Mouse (Mus musculus): ENCODE results near the gene Tex36. TPM values are rescaled to one million over a fixed set of nuclear protein-coding genes. Genes with fewer than 3 reads are reported as not detected.

The Tex36 gene
- polyA plus RNA-seq, 1 experiment, result not detected

- no peak for TF ChIP-seq CEBPB (IDR thresholded peaks at IDR 0.05; ENCODE audit: insufficient read depth, poor library complexity, severe bottlenecking)
- TF ChIP-seq POLR2A (IDR thresholded peaks at IDR 0.05; ENCODE audit: insufficient read length, low read depth), result no peak
- no peak for TF ChIP-seq MAX (IDR thresholded peaks at IDR 0.05; ENCODE audit: low read depth)
- TF ChIP-seq TCF12 (IDR thresholded peaks at IDR 0.05; ENCODE audit: insufficient read depth, poor library complexity, severe bottlenecking), result no peak
- no peak for TF ChIP-seq MYOD1 (IDR thresholded peaks at IDR 0.05; ENCODE audit: control insufficient read depth in 1 of 3, insufficient read length in 2 of 3, low read depth in 2 of 3)
- no peak for TF ChIP-seq USF1 (IDR thresholded peaks at IDR 0.05; ENCODE audit: low read depth)
- no peak for TF ChIP-seq REST (IDR thresholded peaks at IDR 0.05; ENCODE audit: insufficient read depth, insufficient read length)
- no peak for TF ChIP-seq MYOG (IDR thresholded peaks at IDR 0.05; ENCODE audit: control insufficient read depth in 1 of 3, insufficient read depth in 1 of 3, insufficient read length in 2 of 3, low read depth in 2 of 3)
- TF ChIP-seq E2F4 (IDR thresholded peaks at IDR 0.05; ENCODE audit: insufficient read depth), result no peak
- no peak for TF ChIP-seq POLR2AphosphoS2 (IDR thresholded peaks at IDR 0.05; ENCODE audit: insufficient read length, low read depth)
- no peak for TF ChIP-seq TCF3 (IDR thresholded peaks at IDR 0.05; ENCODE audit: insufficient read length, low read depth)
- TF ChIP-seq SRF (IDR thresholded peaks at IDR 0.05; ENCODE audit: control insufficient read depth, insufficient read length, low read depth), result no peak
- no peak overlapping the region for H3K4me2 ChIP-seq (ENCODE audit: low read depth)
- H3K27me3 ChIP-seq (ENCODE audit: control insufficient read depth, insufficient read depth, insufficient read length), result peaks cover 33% of the 10 kb centered on the region
- H3K79me2 ChIP-seq (ENCODE audit: control insufficient read depth, insufficient read depth), result no peaks in the 10 kb centered on the region
- no peaks in the 10 kb centered on the region for H3K36me3 ChIP-seq (ENCODE audit: control insufficient read depth, insufficient read depth)
- H3K4me3 ChIP-seq, result no peak overlapping the region
- no peak overlapping the region for H3ac ChIP-seq (ENCODE audit: control insufficient read depth, insufficient read length)
Measured at GRCm38 (mm10) chr7:133627184-133627936, 25.4 kb upstream of the Tex36 start.

DNA sequence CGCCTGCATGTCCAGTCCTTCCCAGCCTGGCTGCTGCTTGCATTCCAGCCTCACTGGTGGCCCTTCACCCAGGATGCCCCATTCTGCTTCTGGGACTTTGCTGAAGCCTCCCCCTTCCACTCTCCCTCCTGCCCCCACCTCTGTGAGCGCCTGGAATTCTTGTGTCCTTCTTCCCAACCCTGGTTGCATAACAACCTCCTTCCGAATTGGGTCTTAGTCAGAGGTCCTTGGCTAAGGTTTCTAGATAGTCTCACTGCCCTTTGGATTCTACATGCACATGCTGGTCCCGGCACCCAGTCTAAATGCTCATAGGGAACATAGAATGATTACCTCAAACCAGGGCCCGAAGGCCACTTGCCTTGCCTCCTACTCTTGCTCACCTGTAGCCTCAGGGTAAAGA is 21.3 kb upstream of the Tex36 start:
- Histone ChIP-seq H3ac (ENCODE audit: control insufficient read depth, insufficient read length) (no peak overlapping the region), H3K4me3 (no peak overlapping the region), H3K36me3 (ENCODE audit: control insufficient read depth, insufficient read depth) (no peaks in the 10 kb centered on the region), H3K4me2 (ENCODE audit: low read depth) (no peak overlapping the region), H3K27me3 (ENCODE audit: control insufficient read depth, insufficient read depth, insufficient read length) (peaks cover 60% of the 10 kb centered on the region), H3K79me2 (ENCODE audit: control insufficient read depth, insufficient read depth) (no peaks in the 10 kb centered on the region)
- no peak for TF ChIP-seq E2F4 (IDR thresholded peaks at IDR 0.05; ENCODE audit: insufficient read depth)
- TF ChIP-seq REST (IDR thresholded peaks at IDR 0.05; ENCODE audit: insufficient read depth, insufficient read length), result no peak
- no peak for TF ChIP-seq POLR2A (IDR thresholded peaks at IDR 0.05; ENCODE audit: insufficient read length, low read depth)
- TF ChIP-seq CEBPB (IDR thresholded peaks at IDR 0.05; ENCODE audit: insufficient read depth, poor library complexity, severe bottlenecking), result no peak
- no peak for TF ChIP-seq MYOG (IDR thresholded peaks at IDR 0.05; ENCODE audit: control insufficient read depth in 1 of 3, insufficient read depth in 1 of 3, insufficient read length in 2 of 3, low read depth in 2 of 3)

GRCm38 (mm10) chr7:133620721-133621120 is 18.8 kb upstream of the Tex36 start:
- Histone ChIP-seq H3K27me3 (ENCODE audit: control insufficient read depth, insufficient read depth, insufficient read length) (peaks cover 67% of the 10 kb centered on the region), H3K4me2 (ENCODE audit: low read depth) (no peak overlapping the region)
- TF ChIP-seq POLR2A (IDR thresholded peaks at IDR 0.05; ENCODE audit: insufficient read length, low read depth) (no peak), E2F4 (IDR thresholded peaks at IDR 0.05; ENCODE audit: insufficient read depth) (no peak), TCF12 (IDR thresholded peaks at IDR 0.05; ENCODE audit: insufficient read depth, poor library complexity, severe bottlenecking) (no peak), USF1 (IDR thresholded peaks at IDR 0.05; ENCODE audit: low read depth) (no peak), POLR2AphosphoS2 (IDR thresholded peaks at IDR 0.05; ENCODE audit: insufficient read length, low read depth) (no peak), REST (IDR thresholded peaks at IDR 0.05; ENCODE audit: insufficient read depth, insufficient read length) (no peak), SRF (IDR thresholded peaks at IDR 0.05; ENCODE audit: control insufficient read depth, insufficient read length, low read depth) (no peak), CEBPB (IDR thresholded peaks at IDR 0.05; ENCODE audit: insufficient read depth, poor library complexity, severe bottlenecking) (no peak), TCF3 (IDR thresholded peaks at IDR 0.05; ENCODE audit: insufficient read length, low read depth) (no peak), MAX (IDR thresholded peaks at IDR 0.05; ENCODE audit: low read depth) (no peak), MYOD1 (IDR thresholded peaks at IDR 0.05; ENCODE audit: control insufficient read depth in 1 of 3, insufficient read length in 2 of 3, low read depth in 2 of 3) (no peak), MYOG (IDR thresholded peaks at IDR 0.05; ENCODE audit: control insufficient read depth in 1 of 3, insufficient read depth in 1 of 3, insufficient read length in 2 of 3, low read depth in 2 of 3) (no peak)

DNA sequence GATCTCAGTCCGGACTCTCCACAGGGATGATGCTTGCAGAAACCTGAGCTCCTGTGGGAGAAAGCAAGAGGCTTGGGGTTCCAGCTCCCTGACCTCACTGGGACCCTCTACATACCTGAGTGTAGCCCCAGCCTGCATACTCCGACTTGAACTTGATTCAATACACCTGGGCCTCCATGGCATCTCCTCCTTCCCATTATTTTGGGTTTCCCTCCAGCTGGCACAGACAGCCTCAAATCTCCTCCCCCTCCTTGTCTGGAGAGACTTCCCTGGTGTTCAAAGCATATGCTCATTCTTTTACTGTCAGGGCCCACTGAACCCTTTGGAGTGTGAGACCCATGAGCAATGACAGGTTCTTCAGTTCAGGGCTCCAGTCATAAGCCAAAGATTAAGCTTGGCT is 11.0 kb upstream of the Tex36 start:
- H3K4me3 ChIP-seq, result no peak overlapping the region
- H3ac ChIP-seq (ENCODE audit: control insufficient read depth, insufficient read length), result no peak overlapping the region
- TF ChIP-seq POLR2A (IDR thresholded peaks at IDR 0.05; ENCODE audit: insufficient read length, low read depth), result no peak
- no peak for TF ChIP-seq TCF12 (IDR thresholded peaks at IDR 0.05; ENCODE audit: insufficient read depth, poor library complexity, severe bottlenecking)
- H3K36me3 ChIP-seq (ENCODE audit: control insufficient read depth, insufficient read depth), result no peaks in the 10 kb centered on the region
- H3K4me2 ChIP-seq (ENCODE audit: low read depth), result no peak overlapping the region
- no peaks in the 10 kb centered on the region for H3K79me2 ChIP-seq (ENCODE audit: control insufficient read depth, insufficient read depth)
- peaks cover 42% of the 10 kb centered on the region for H3K27me3 ChIP-seq (ENCODE audit: control insufficient read depth, insufficient read depth, insufficient read length)

More at GRCm38 (mm10) chr7:133620721-133621120, 18.8 kb upstream of the Tex36 start:
- H3K36me3 ChIP-seq (ENCODE audit: control insufficient read depth, insufficient read depth), result no peaks in the 10 kb centered on the region
- H3K4me3 ChIP-seq, result no peak overlapping the region
- no peak overlapping the region for H3ac ChIP-seq (ENCODE audit: control insufficient read depth, insufficient read length)
- no peaks in the 10 kb centered on the region for H3K79me2 ChIP-seq (ENCODE audit: control insufficient read depth, insufficient read depth)

GRCm38 (mm10) chr7:133609585-133609984 is 7.6 kb upstream of the Tex36 start:
- Histone ChIP-seq H3K4me3 (no peak overlapping the region), H3ac (ENCODE audit: control insufficient read depth, insufficient read length) (no peak overlapping the region), H3K27me3 (ENCODE audit: control insufficient read depth, insufficient read depth, insufficient read length) (peaks cover 38% of the 10 kb centered on the region), H3K4me2 (ENCODE audit: low read depth) (no peak overlapping the region), H3K36me3 (ENCODE audit: control insufficient read depth, insufficient read depth) (no peaks in the 10 kb centered on the region), H3K79me2 (ENCODE audit: control insufficient read depth, insufficient read depth) (no peaks in the 10 kb centered on the region)
- TF ChIP-seq USF1 (IDR thresholded peaks at IDR 0.05; ENCODE audit: low read depth), result no peak
- TF ChIP-seq TCF12 (IDR thresholded peaks at IDR 0.05; ENCODE audit: insufficient read depth, poor library complexity, severe bottlenecking), result no peak
- TF ChIP-seq MAX (IDR thresholded peaks at IDR 0.05; ENCODE audit: low read depth), result no peak
- no peak for TF ChIP-seq E2F4 (IDR thresholded peaks at IDR 0.05; ENCODE audit: insufficient read depth)
- no peak for TF ChIP-seq MYOG (IDR thresholded peaks at IDR 0.05; ENCODE audit: control insufficient read depth in 1 of 3, insufficient read depth in 1 of 3, insufficient read length in 2 of 3, low read depth in 2 of 3)
- no peak for TF ChIP-seq REST (IDR thresholded peaks at IDR 0.05; ENCODE audit: insufficient read depth, insufficient read length)
